Mouse (Mus musculus): Measurements from ENCODE around the gene Aldoart2.
"Not testable (repeated sequence)": the region's sequence is repeated elsewhere in the genome, so short reads cannot be mapped to it uniquely, and the experiment has no call there.

Gene Aldoart2

GRCm38 (mm10) chr12:55565206-55565605 lies at the start of gene Aldoart2:
Gene Aldoart2, plus strand, starts transcription at chr12:55565239.
- DNase-seq (ENCODE audit: low spot score), result no peak

GRCm38 (mm10) chr12:55518061-55518738 lies 46.8 kb upstream of the Aldoart2 start:
- DNase-seq (ENCODE audit: low spot score), result peak; percentile 71

GRCm38 (mm10) chr12:55526983-55527752 lies 37.9 kb upstream of the Aldoart2 start:
- DNase-seq (ENCODE audit: low spot score), result no peak

- DNase-seq (ENCODE audit: low spot score), result no peak
These were observed 28.4 kb upstream of the Aldoart2 start for GRCm38 (mm10) chr12:55536537-55537135.

GRCm38 (mm10) chr12:55537742-55538141 lies 27.3 kb upstream of the Aldoart2 start:
- no peak for DNase-seq (ENCODE audit: low spot score)

GRCm38 (mm10) chr12:55538328-55538971 lies 26.6 kb upstream of the Aldoart2 start:
- DNase-seq (ENCODE audit: low spot score), result no peak

GRCm38 (mm10) chr12:55539157-55539556 lies 25.9 kb upstream of the Aldoart2 start:
- no peak for DNase-seq (ENCODE audit: low spot score)

GRCm38 (mm10) chr12:55554901-55555300 lies 10.1 kb upstream of the Aldoart2 start:
- DNase-seq (ENCODE audit: low spot score), result not testable (repeated sequence)

- no peak for DNase-seq (ENCODE audit: low spot score)
These were observed 7.2 kb upstream of the Aldoart2 start for GRCm38 (mm10) chr12:55557866-55558265.

GRCm38 (mm10) chr12:55559184-55559855 lies 5.7 kb upstream of the Aldoart2 start:
- no peak for DNase-seq (ENCODE audit: low spot score)

GRCm38 (mm10) chr12:55560025-55560690 lies 4.9 kb upstream of the Aldoart2 start:
- no peak for DNase-seq (ENCODE audit: low spot score)

GRCm38 (mm10) chr12:55563742-55564141 lies 1.3 kb upstream of the Aldoart2 start:
- DNase-seq (ENCODE audit: low spot score), result no peak

- DNase-seq (ENCODE audit: low spot score), result peak; percentile 48
These were observed 664 bp upstream of the Aldoart2 start for GRCm38 (mm10) chr12:55564187-55564963.

- no peak for DNase-seq (ENCODE audit: low spot score)
These were observed 828 bp downstream of the Aldoart2 start for GRCm38 (mm10) chr12:55565867-55566266.

GRCm38 (mm10) chr12:55566837-55567236 lies 1.8 kb downstream of the Aldoart2 start:
- no peak for DNase-seq (ENCODE audit: low spot score)

GRCm38 (mm10) chr12:55568466-55568865 lies 3.4 kb downstream of the Aldoart2 start:
- no peak for DNase-seq (ENCODE audit: low spot score)

GRCm38 (mm10) chr12:55569676-55570075 lies 4.6 kb downstream of the Aldoart2 start:
- no peak for DNase-seq (ENCODE audit: low spot score)

- no peak for DNase-seq (ENCODE audit: low spot score)
These were observed 5.6 kb downstream of the Aldoart2 start for GRCm38 (mm10) chr12:55570646-55571045.

- no peak for DNase-seq (ENCODE audit: low spot score)
These were observed 6.1 kb downstream of the Aldoart2 start for GRCm38 (mm10) chr12:55571181-55571580.

GRCm38 (mm10) chr12:55571661-55572060 lies 6.6 kb downstream of the Aldoart2 start:
- DNase-seq (ENCODE audit: low spot score), result no peak

- DNase-seq (ENCODE audit: low spot score), result no peak
These were observed 8.1 kb downstream of the Aldoart2 start for GRCm38 (mm10) chr12:55573089-55573488.

Measured in testis, postnatal 14 days (tissue).